Mouse (Mus musculus): ENCODE results near the gene Ppp1r37.
A peak's percentile ranks its signal among the peaks of the same experiment; 100 is the strongest.

DNA sequence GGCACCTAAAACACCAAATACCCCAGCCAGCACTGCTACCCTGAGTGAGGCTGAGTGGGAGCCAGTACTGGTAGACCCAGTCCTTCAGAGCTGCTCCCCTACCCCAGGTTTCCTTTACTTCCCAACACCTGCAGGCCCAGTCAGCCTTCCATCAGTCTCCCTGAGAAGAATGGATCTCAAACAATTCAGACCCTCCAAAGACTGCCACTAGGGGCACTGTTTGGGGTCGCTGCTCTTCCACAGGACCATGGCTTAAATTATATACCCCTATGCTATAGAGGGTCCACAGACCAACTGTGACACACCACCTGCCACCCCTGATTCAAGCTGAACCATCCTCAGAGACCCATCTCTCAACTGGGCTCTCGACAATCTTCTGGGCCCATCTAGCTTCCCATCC, 3.9 kb downstream of the Ppp1r37 start:
- TF ChIP-seq CTCF (IDR thresholded peaks at IDR 0.05; ENCODE audit: insufficient read depth, low read length) (peak; percentile 31; the same call in 1 of the 2 replicates), POLR2A (IDR thresholded peaks at IDR 0.05; ENCODE audit: borderline replicate concordance, extremely low read depth, low read depth, low read length) (no peak)

Data from lung, adult 2 months (tissue).